Mouse (Mus musculus) layer of hippocampus, adult 2 months (tissue): ENCODE results near the gene Trim54. TPM values are rescaled to one million over a fixed set of nuclear protein-coding genes. Genes with fewer than 3 reads are reported as not detected.
A peak's percentile ranks its signal among the peaks of the same experiment; 100 is the strongest.

ENCODE experiments used
- DNase-seq, 2 experiments: peaks; one replicate each; pipeline ENCODE4 v3.0.0; 2022; ENCODE audit warnings: low spot score in 2 of 2
- H3K27ac ChIP-seq: fragments of 200-600 bp; 2 replicates; pipeline ENCODE4 v1.8.1; 2022
- H3K4me3 ChIP-seq: fragments of 200-600 bp; 2 replicates; pipeline ENCODE4 v1.8.1; 2022; ENCODE audit warnings: mild to moderate bottlenecking
- CTCF ChIP-seq: fragments of 200-600 bp; conservative IDR thresholded peaks from 2 replicates; pipeline ENCODE4 v1.8.1; 2022; ENCODE audit warnings: antibody characterized with exemption, mild to moderate bottlenecking, moderate library complexity
- total RNA-seq, 2 experiments: library from RNA; stranded (reverse); gene quantifications; 2 replicates each; pipeline ENCODE4 v1.2.3; 2021

Trim54 gene
- total RNA-seq, 2 experiments from 2014 or later, result not detected

GRCm38 (mm10) chr5:31126050-31126449 is 9.5 kb downstream of the Trim54 start:
- H3K27ac ChIP-seq, result no peak overlapping the region
- peak in 1 of 2 experiments; percentile 29 for DNase-seq
- H3K4me3 ChIP-seq, result no peak overlapping the region
- peak; percentile 62 for TF ChIP-seq CTCF

GRCm38 (mm10) chr5:31136730-31137424 is 20.4 kb downstream of the Trim54 start:
- no peak for DNase-seq
- H3K4me3 ChIP-seq, result peak overlapping the region; percentile 46

GRCm38 (mm10) chr5:31137658-31138057 is 21.1 kb downstream of the Trim54 start:
- Histone ChIP-seq H3K27ac (no peak overlapping the region), H3K4me3 (peak overlapping the region; percentile 46)
- no peak for DNase-seq
- no peak for TF ChIP-seq CTCF

More at GRCm38 (mm10) chr5:31136730-31137424, 20.4 kb downstream of the Trim54 start:
- H3K27ac ChIP-seq, result no peak overlapping the region
- TF ChIP-seq CTCF, result peak; percentile 42

- DNase-seq, result no peak
- Histone ChIP-seq H3K27ac (no peak within 1 kb of the TSS), H3K4me3 (peak within 1 kb of the TSS; percentile 46)
- TF ChIP-seq CTCF, result no peak
These were observed 21.9 kb downstream of the Trim54 start, which contains the start of gene Ucn for GRCm38 (mm10) chr5:31138241-31138967. Gene Ucn, minus strand, starts transcription at chr5:31138829.

- Histone ChIP-seq H3K4me3 (no peak overlapping the region), H3K27ac (no peak overlapping the region)
- no peak for DNase-seq
- no peak for TF ChIP-seq CTCF
These were observed 22.5 kb downstream of the Trim54 start for GRCm38 (mm10) chr5:31138968-31139425.

GRCm38 (mm10) chr5:31149781-31150180 is 33.3 kb downstream of the Trim54 start:
- Histone ChIP-seq H3K4me3 (no peak overlapping the region), H3K27ac (no peak overlapping the region)
- no peak for TF ChIP-seq CTCF
- no peak for DNase-seq

- no peak overlapping the region for H3K4me3 ChIP-seq
- no peak for DNase-seq
- TF ChIP-seq CTCF, result peak; percentile 27
- no peak overlapping the region for H3K27ac ChIP-seq
These were observed 35.2 kb downstream of the Trim54 start for GRCm38 (mm10) chr5:31151746-31152145.

GRCm38 (mm10) chr5:31153516-31154151 is 37.1 kb downstream of the Trim54 start:
- TF ChIP-seq CTCF, result no peak
- H3K27ac ChIP-seq, result peak overlapping the region; percentile 94
- DNase-seq, result peak in 1 of 2 experiments; percentile 30
- peak overlapping the region; percentile 83 for H3K4me3 ChIP-seq

GRCm38 (mm10) chr5:31154152-31154553 is 37.6 kb downstream of the Trim54 start, which contains the start of gene Mpv17:
Gene Mpv17, minus strand, starts transcription at chr5:31154251.
- Histone ChIP-seq H3K4me3 (peak within 1 kb of the TSS; percentile 83), H3K27ac (peak within 1 kb of the TSS; percentile 94)
- no peak for TF ChIP-seq CTCF
- DNase-seq, result peak; percentile 76 to 82

- H3K4me3 ChIP-seq, result no peak overlapping the region
- H3K27ac ChIP-seq, result no peak overlapping the region
- DNase-seq, result no peak
- TF ChIP-seq CTCF, result no peak
These were observed 46.0 kb downstream of the Trim54 start for GRCm38 (mm10) chr5:31162462-31162861.

GRCm38 (mm10) chr5:31164878-31165277 is 48.4 kb downstream of the Trim54 start:
- TF ChIP-seq CTCF, result no peak
- DNase-seq, result no peak
- no peak overlapping the region for H3K27ac ChIP-seq
- H3K4me3 ChIP-seq, result no peak overlapping the region

- Histone ChIP-seq H3K4me3 (no peak overlapping the region), H3K27ac (no peak overlapping the region)
- DNase-seq, result no peak
- no peak for TF ChIP-seq CTCF
These were observed 52.1 kb downstream of the Trim54 start for GRCm38 (mm10) chr5:31168630-31169029.

- peak overlapping the region; percentile 98 for H3K27ac ChIP-seq
- H3K4me3 ChIP-seq, result peak overlapping the region; percentile 62
- TF ChIP-seq CTCF, result peak; percentile 22
- no peak for DNase-seq
These were observed 62.8 kb downstream of the Trim54 start for GRCm38 (mm10) chr5:31179301-31179765.
